Mouse (Mus musculus) G1E-ER4 (cell line): ENCODE measurements around the gene Cabp4. TPM values are rescaled to one million over a fixed set of nuclear protein-coding genes. Genes with fewer than 3 reads are reported as not detected.

Experiments used
- GATA1 ChIP-seq: IDR thresholded peaks from one replicate; pipeline ENCODE4 v1.8.0; 2012; ENCODE audit warnings: low read length, inconsistent platforms
- polyA plus RNA-seq: library from polyadenylated mRNA; stranded (reverse); fragments of >175 nt; gene quantifications from 2 replicates; pipeline ENCODE4 v1.2.3, GENCODE M21; 2012

Gene Cabp4
- polyA plus RNA-seq, 1 experiment: not detected

- no peak for TF ChIP-seq GATA1
Measured at GRCm38 (mm10) chr19:4120496-4120895, 23.3 kb downstream of the Cabp4 start.

- TF ChIP-seq GATA1: no peak
Measured at GRCm38 (mm10) chr19:4119716-4120487, 23.9 kb downstream of the Cabp4 start.

GRCm38 (mm10) chr19:4118350-4118749, 25.5 kb downstream of the Cabp4 start:
- TF ChIP-seq GATA1: no peak

- TF ChIP-seq GATA1: no peak
Measured at GRCm38 (mm10) chr19:4117006-4117405, 26.8 kb downstream of the Cabp4 start.

- no peak for TF ChIP-seq GATA1
Measured at GRCm38 (mm10) chr19:4115816-4116215, 28.0 kb downstream of the Cabp4 start.

- TF ChIP-seq GATA1: no peak
Measured at GRCm38 (mm10) chr19:4115144-4115543, 28.7 kb downstream of the Cabp4 start.

- no peak for TF ChIP-seq GATA1
Measured at GRCm38 (mm10) chr19:4114551-4114950, 29.3 kb downstream of the Cabp4 start.

GRCm38 (mm10) chr19:4113806-4114230, 30.0 kb downstream of the Cabp4 start:
- TF ChIP-seq GATA1: no peak

GRCm38 (mm10) chr19:4113186-4113805, 30.5 kb downstream of the Cabp4 start:
- TF ChIP-seq GATA1: no peak

- TF ChIP-seq GATA1: no peak
Measured at GRCm38 (mm10) chr19:4112063-4112960, 31.5 kb downstream of the Cabp4 start.

GRCm38 (mm10) chr19:4108535-4108934, 35.3 kb downstream of the Cabp4 start:
- TF ChIP-seq GATA1: no peak

- TF ChIP-seq GATA1: no peak
Measured at GRCm38 (mm10) chr19:4106654-4107053, 37.2 kb downstream of the Cabp4 start.

GRCm38 (mm10) chr19:4104675-4105194, 39.1 kb downstream of the Cabp4 start:
- TF ChIP-seq GATA1: no peak

GRCm38 (mm10) chr19:4103792-4104191, 40.0 kb downstream of the Cabp4 start:
- no peak for TF ChIP-seq GATA1

- no peak for TF ChIP-seq GATA1
Measured at GRCm38 (mm10) chr19:4103294-4103693, 40.5 kb downstream of the Cabp4 start.

- no peak for TF ChIP-seq GATA1
Measured at GRCm38 (mm10) chr19:4102626-4103025, 41.2 kb downstream of the Cabp4 start.
